Mouse (Mus musculus) hindbrain, embryonic 13.5 days (tissue): Measurements from ENCODE around the gene Nme7. TPM values are rescaled to one million over a fixed set of nuclear protein-coding genes. Genes with fewer than 3 reads are reported as not detected.

Experiments
- ATAC-seq: fragments of 200-750 bp; cut with Nextera tagmentation; 2 replicates; pipeline ENCODE4 v1.8.0; 2017; ENCODE audit warnings: moderate TSS enrichment; ENCODE audit not compliant: low FRiP score
- H3K27ac ChIP-seq: fragments of 300-500 bp; sonication (generic); 2 replicates; pipeline ENCODE4 v1.5.1; 2015; ENCODE audit warnings: inconsistent platforms, mild to moderate bottlenecking, moderate library complexity
- H3K27me3 ChIP-seq: fragments of 300-500 bp; sonication (generic); 2 replicates; pipeline ENCODE4 v1.6.1; 2015; ENCODE audit warnings: mild to moderate bottlenecking, inconsistent platforms
- H3K36me3 ChIP-seq: fragments of 300-500 bp; sonication (generic); 2 replicates; pipeline ENCODE4 v1.6.1; 2015; ENCODE audit warnings: mild to moderate bottlenecking, inconsistent platforms
- H3K4me1 ChIP-seq: fragments of 300-500 bp; sonication (generic); replicated peaks from 2 replicates; pipeline ENCODE4 v1.6.1; 2015; ENCODE audit warnings: inconsistent platforms
- H3K4me2 ChIP-seq: fragments of 300-500 bp; sonication (generic); 2 replicates; pipeline ENCODE4 v1.6.1; 2015; ENCODE audit warnings: inconsistent platforms, mild to moderate bottlenecking, moderate library complexity
- H3K4me3 ChIP-seq: fragments of 300-500 bp; sonication (generic); 2 replicates; pipeline ENCODE4 v1.5.1; 2015; ENCODE audit warnings: mild to moderate bottlenecking, inconsistent platforms
- H3K9ac ChIP-seq: fragments of 300-500 bp; sonication (generic); 2 replicates; pipeline ENCODE4 v1.6.1; 2015; ENCODE audit warnings: mild to moderate bottlenecking, inconsistent platforms
- H3K9me3 ChIP-seq: fragments of 300-500 bp; sonication (generic); 2 replicates; pipeline ENCODE4 v1.6.1; 2016; ENCODE audit warnings: inconsistent platforms
- WGBS: fragments of 180-500 bp; shearing (Covaris S2); methylation state at CpG from one replicate; pipeline ENCODE4 v1.1.7; 2015; 5-methylcytosine and 5-hydroxymethylcytosine counted together
- polyA plus RNA-seq: library from polyadenylated mRNA; unstranded; fragments of >200 nt; fragmentation: Nextera tagmentation; extraction: Ambion mirVana; gene quantifications from 2 replicates; pipeline ENCODE4 v1.2.1, GENCODE M21; 2015

Nme7 gene
- polyA plus RNA-seq, 1 experiment from 2014 or later, result 30.1 TPM

GRCm38 (mm10) chr1:164322987-164323650 is 19.2 kb downstream of the Nme7 start:
- H3K36me3 ChIP-seq, result no peaks in the 10 kb centered on the region
- no peaks in the 10 kb centered on the region for H3K27me3 ChIP-seq
- no peak for ATAC-seq
- H3K4me1 ChIP-seq, result peaks cover 21% of the 10 kb centered on the region
- H3K9ac ChIP-seq, result no peak overlapping the region
- H3K9me3 ChIP-seq, result no peaks in the 10 kb centered on the region
- H3K4me3 ChIP-seq, result no peak overlapping the region
- H3K27ac ChIP-seq, result no peak overlapping the region
- 89% methylated on average over 8 of the region's 8 CpGs for WGBS
- no peak overlapping the region for H3K4me2 ChIP-seq

- H3K36me3 ChIP-seq, result peaks cover 6% of the 10 kb centered on the region
Observed at GRCm38 (mm10) chr1:164324221-164324620, 20.3 kb downstream of the Nme7 start.

GRCm38 (mm10) chr1:164324878-164325277 is 21.0 kb downstream of the Nme7 start:
- H3K4me1 ChIP-seq, result peaks cover 17% of the 10 kb centered on the region
- ATAC-seq, result no peak
- no peak overlapping the region for H3K9ac ChIP-seq
- WGBS, result 96% methylated on average over 2 of the region's 2 CpGs
- no peak overlapping the region for H3K4me3 ChIP-seq
- no peaks in the 10 kb centered on the region for H3K27me3 ChIP-seq
- H3K27ac ChIP-seq, result no peak overlapping the region
- H3K4me2 ChIP-seq, result no peak overlapping the region
- H3K36me3 ChIP-seq, result peaks cover 8% of the 10 kb centered on the region
- no peaks in the 10 kb centered on the region for H3K9me3 ChIP-seq

More at GRCm38 (mm10) chr1:164324221-164324620, 20.3 kb downstream of the Nme7 start:
- H3K4me1 ChIP-seq, result peaks cover 21% of the 10 kb centered on the region
- no peak overlapping the region for H3K9ac ChIP-seq
- no peak overlapping the region for H3K4me2 ChIP-seq
- H3K27ac ChIP-seq, result no peak overlapping the region
- ATAC-seq, result no peak
- no peak overlapping the region for H3K4me3 ChIP-seq
- no peaks in the 10 kb centered on the region for H3K9me3 ChIP-seq
- WGBS, result 86% methylated on average over 4 of the region's 4 CpGs
- no peaks in the 10 kb centered on the region for H3K27me3 ChIP-seq

- Histone ChIP-seq H3K27ac (peak overlapping the region; percentile 1; the same call in 1 of the 2 replicates), H3K36me3 (peaks cover 20% of the 10 kb centered on the region), H3K4me2 (no peak overlapping the region), H3K4me1 (peaks cover 10% of the 10 kb centered on the region), H3K9ac (peak overlapping the region; percentile 24; the same call in 1 of the 2 replicates), H3K9me3 (no peaks in the 10 kb centered on the region), H3K4me3 (no peak overlapping the region), H3K27me3 (no peaks in the 10 kb centered on the region)
- peak; percentile 77; the same call in 1 of the 2 replicates for ATAC-seq
- 50% methylated on average over 6 of the region's 6 CpGs for WGBS
Observed at GRCm38 (mm10) chr1:164326600-164327155, 22.8 kb downstream of the Nme7 start.

- WGBS, result 85% methylated on average over 7 of the region's 7 CpGs
- H3K36me3 ChIP-seq, result peaks cover 20% of the 10 kb centered on the region
Observed at GRCm38 (mm10) chr1:164327764-164328163, 23.8 kb downstream of the Nme7 start.

GRCm38 (mm10) chr1:164332559-164332958 is 28.6 kb downstream of the Nme7 start:
- Histone ChIP-seq H3K27me3 (no peaks in the 10 kb centered on the region), H3K4me1 (no peaks in the 10 kb centered on the region; the same call in 1 of the 2 replicates), H3K36me3 (peaks cover 35% of the 10 kb centered on the region), H3K27ac (no peak overlapping the region), H3K9me3 (no peaks in the 10 kb centered on the region), H3K9ac (no peak overlapping the region), H3K4me3 (no peak overlapping the region), H3K4me2 (no peak overlapping the region)
- 89% methylated on average over 11 of the region's 11 CpGs for WGBS
- no peak for ATAC-seq

More at GRCm38 (mm10) chr1:164327764-164328163, 23.8 kb downstream of the Nme7 start:
- H3K4me3 ChIP-seq, result no peak overlapping the region
- H3K4me1 ChIP-seq, result peaks cover 7% of the 10 kb centered on the region
- no peak overlapping the region for H3K4me2 ChIP-seq
- H3K27ac ChIP-seq, result no peak overlapping the region
- H3K9ac ChIP-seq, result no peak overlapping the region
- ATAC-seq, result no peak
- no peaks in the 10 kb centered on the region for H3K27me3 ChIP-seq
- no peaks in the 10 kb centered on the region for H3K9me3 ChIP-seq

GRCm38 (mm10) chr1:164335435-164335834 is 31.5 kb downstream of the Nme7 start:
- no peak overlapping the region for H3K27ac ChIP-seq
- H3K4me2 ChIP-seq, result no peak overlapping the region
- 96% methylated on average over 3 of the region's 3 CpGs for WGBS
- no peaks in the 10 kb centered on the region for H3K4me1 ChIP-seq
- no peaks in the 10 kb centered on the region for H3K27me3 ChIP-seq
- no peaks in the 10 kb centered on the region for H3K9me3 ChIP-seq
- H3K9ac ChIP-seq, result no peak overlapping the region
- no peak overlapping the region for H3K4me3 ChIP-seq
- no peak for ATAC-seq
- H3K36me3 ChIP-seq, result peaks cover 23% of the 10 kb centered on the region

- Histone ChIP-seq H3K4me1 (no peaks in the 10 kb centered on the region), H3K9ac (no peak overlapping the region), H3K36me3 (peaks cover 21% of the 10 kb centered on the region), H3K9me3 (no peaks in the 10 kb centered on the region), H3K27me3 (no peaks in the 10 kb centered on the region), H3K4me3 (no peak overlapping the region), H3K4me2 (no peak overlapping the region), H3K27ac (no peak overlapping the region)
- WGBS, result 93% methylated on average over 4 of the region's 4 CpGs
- ATAC-seq, result no peak
Observed at GRCm38 (mm10) chr1:164335846-164336245, 31.9 kb downstream of the Nme7 start.

GRCm38 (mm10) chr1:164342161-164342560 is 38.2 kb downstream of the Nme7 start:
- no peak for ATAC-seq

GRCm38 (mm10) chr1:164353443-164353842 is 49.5 kb downstream of the Nme7 start:
- ATAC-seq, result no peak
- Histone ChIP-seq H3K4me1 (0 out of 2 replicates have a peak, but pooled peaks cover 4% of the 10 kb centered on the region), H3K27ac (peak overlapping the region; percentile 40; the same call in 1 of the 2 replicates), H3K4me3 (no peak overlapping the region), H3K9ac (no peak overlapping the region), H3K9me3 (no peaks in the 10 kb centered on the region), H3K27me3 (no peaks in the 10 kb centered on the region), H3K36me3 (peaks cover 11% of the 10 kb centered on the region), H3K4me2 (no peak overlapping the region)
- WGBS, result 34% methylated on average over 3 of the region's 3 CpGs

More at GRCm38 (mm10) chr1:164342161-164342560, 38.2 kb downstream of the Nme7 start:
- no peaks in the 10 kb centered on the region for H3K4me1 ChIP-seq
- H3K36me3 ChIP-seq, result peaks cover 31% of the 10 kb centered on the region
- H3K4me3 ChIP-seq, result no peak overlapping the region
- H3K4me2 ChIP-seq, result no peak overlapping the region
- H3K27me3 ChIP-seq, result no peaks in the 10 kb centered on the region
- 90% methylated on average over 3 of the region's 3 CpGs for WGBS
- no peak overlapping the region for H3K27ac ChIP-seq
- no peaks in the 10 kb centered on the region for H3K9me3 ChIP-seq
- no peak overlapping the region for H3K9ac ChIP-seq

- no peaks in the 10 kb centered on the region for H3K36me3 ChIP-seq
- H3K4me3 ChIP-seq, result no peak overlapping the region
- H3K9ac ChIP-seq, result no peak overlapping the region
- 60% methylated on average over 3 of the region's 3 CpGs for WGBS
- H3K9me3 ChIP-seq, result no peaks in the 10 kb centered on the region
- H3K27me3 ChIP-seq, result no peaks in the 10 kb centered on the region
- H3K4me2 ChIP-seq, result no peak overlapping the region
- ATAC-seq, result no peak
- H3K4me1 ChIP-seq, result peaks cover 22% of the 10 kb centered on the region
- H3K27ac ChIP-seq, result no peak overlapping the region
Observed at GRCm38 (mm10) chr1:164357995-164358394, 54.1 kb downstream of the Nme7 start.

GRCm38 (mm10) chr1:164361997-164362396 is 58.1 kb downstream of the Nme7 start:
- Histone ChIP-seq H3K4me3 (no peak overlapping the region), H3K4me2 (no peak overlapping the region), H3K4me1 (peaks cover 21% of the 10 kb centered on the region), H3K36me3 (0 out of 2 replicates have a peak, but pooled peaks cover 7% of the 10 kb centered on the region), H3K9ac (no peak overlapping the region), H3K27ac (peak overlapping the region; percentile 3; the same call in 1 of the 2 replicates), H3K27me3 (no peaks in the 10 kb centered on the region), H3K9me3 (no peaks in the 10 kb centered on the region)
- 34% methylated on average over 2 of the region's 2 CpGs for WGBS
- ATAC-seq, result no peak
